Mouse (Mus musculus) bone marrow, adult 2 months (tissue): ENCODE measurements at regions not wholly inside any gene's neighbourhood (a gene's known extent, or its start where the extent isn't known, plus 50 kb on each side); places are given as distances from the start of the nearest gene placed in this dataset.

ENCODE experiments used
- H3K27ac ChIP-seq: fragments of 200-500 bp; 2 replicates; pipeline ENCODE4 v1.5.1; 2012; ENCODE audit warnings: low read depth, mild to moderate bottlenecking, control low read depth, inconsistent platforms, low read length; ENCODE audit not compliant: control insufficient read depth, poor library complexity, insufficient read depth
- H3K4me1 ChIP-seq: fragments of 200-500 bp; 2 replicates; pipeline ENCODE4 v1.6.1; 2011; ENCODE audit warnings: low read length; ENCODE audit not compliant: control insufficient read depth, insufficient read depth
- H3K4me3 ChIP-seq: fragments of 200-500 bp; replicated peaks from 2 replicates; pipeline ENCODE3; 2011; ENCODE audit warnings: mild to moderate bottlenecking, low read depth, low read length, control low read depth; ENCODE audit not compliant: control insufficient read depth
- CTCF ChIP-seq: fragments of 200-500 bp; IDR thresholded peaks from 2 replicates; pipeline ENCODE4 v1.5.1; 2011; ENCODE audit warnings: low read length, control low read depth; ENCODE audit not compliant: control insufficient read depth, insufficient read depth
- POLR2A ChIP-seq: fragments of 200-500 bp; IDR thresholded peaks from 2 replicates; pipeline ENCODE4 v1.6.1; 2011; ENCODE audit warnings: low read depth, mild to moderate bottlenecking, control low read depth, low read length, borderline replicate concordance; ENCODE audit not compliant: control insufficient read depth
- WGBS: fragments of 180-500 bp; shearing (Covaris S2); methylation state at CpG from one replicate; pipeline ENCODE4 v1.1.7; 2018; 5-methylcytosine and 5-hydroxymethylcytosine counted together

DNA sequence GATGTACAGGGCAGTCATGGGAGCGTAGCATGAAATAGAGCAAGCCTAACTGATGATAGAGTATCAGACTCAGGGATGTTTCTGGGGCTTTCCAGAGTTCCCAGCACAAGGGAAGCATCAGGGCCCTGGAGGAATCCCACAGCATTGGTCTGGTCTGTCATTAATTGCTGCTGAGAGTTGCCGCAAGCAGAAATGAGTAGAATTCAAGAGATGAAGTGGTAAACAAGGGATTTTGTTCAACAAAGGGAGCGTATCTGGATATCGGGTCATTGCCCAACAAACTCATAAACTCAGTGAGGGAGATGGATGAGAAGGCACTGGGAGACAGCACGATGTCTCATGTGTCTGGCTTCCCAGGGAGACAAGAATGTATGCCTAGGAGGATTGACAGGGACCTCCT, 165.6 kb upstream of the Serp2 start:
- 90% methylated on average over 5 of the region's 5 CpGs for WGBS
- Histone ChIP-seq H3K4me3 (no peak overlapping the region), H3K4me1 (no peaks in the 10 kb centered on the region), H3K27ac (no peak overlapping the region)
- TF ChIP-seq POLR2A (no peak), CTCF (no peak)

- TF ChIP-seq CTCF (no peak), POLR2A (no peak)
- no peak overlapping the region for H3K27ac ChIP-seq
- WGBS: 50% methylated on average over 9 of the region's 9 CpGs
- H3K4me3 ChIP-seq: no peak overlapping the region
- H3K4me1 ChIP-seq: no peaks in the 10 kb centered on the region
Measured at GRCm38 (mm10) chr14:76721751-76722150, 165.1 kb upstream of the Serp2 start.

GRCm38 (mm10) chr14:76717081-76717480, 160.4 kb upstream of the Serp2 start:
- H3K4me1 ChIP-seq: no peaks in the 10 kb centered on the region; the same call in 1 of the 2 replicates
- 89% methylated on average over 3 of the region's 3 CpGs for WGBS
- TF ChIP-seq POLR2A: no peak
- TF ChIP-seq CTCF: no peak
- H3K27ac ChIP-seq: no peak overlapping the region
- no peak overlapping the region for H3K4me3 ChIP-seq

- Histone ChIP-seq H3K27ac (no peak overlapping the region), H3K4me1 (no peaks in the 10 kb centered on the region; the same call in 1 of the 2 replicates)
Measured at GRCm38 (mm10) chr14:76714727-76715126, 158.0 kb upstream of the Serp2 start.

GRCm38 (mm10) chr14:76713946-76714345, 157.3 kb upstream of the Serp2 start:
- TF ChIP-seq CTCF: no peak
- no peak for TF ChIP-seq POLR2A
- Histone ChIP-seq H3K27ac (no peak overlapping the region), H3K4me1 (no peaks in the 10 kb centered on the region; the same call in 1 of the 2 replicates), H3K4me3 (no peak overlapping the region)
- 13% methylated on average over 7 of the region's 7 CpGs for WGBS

More at GRCm38 (mm10) chr14:76714727-76715126, 158.0 kb upstream of the Serp2 start:
- WGBS: 43% methylated on average over 4 of the region's 4 CpGs
- no peak overlapping the region for H3K4me3 ChIP-seq
- TF ChIP-seq CTCF (no peak), POLR2A (no peak)

- TF ChIP-seq POLR2A: no peak
- no peak for TF ChIP-seq CTCF
- WGBS: 89% methylated on average over 11 of the region's 11 CpGs
- Histone ChIP-seq H3K4me1 (no peaks in the 10 kb centered on the region), H3K27ac (no peak overlapping the region), H3K4me3 (no peak overlapping the region)
Measured at GRCm38 (mm10) chr14:76708728-76709127, 152.0 kb upstream of the Serp2 start.

DNA sequence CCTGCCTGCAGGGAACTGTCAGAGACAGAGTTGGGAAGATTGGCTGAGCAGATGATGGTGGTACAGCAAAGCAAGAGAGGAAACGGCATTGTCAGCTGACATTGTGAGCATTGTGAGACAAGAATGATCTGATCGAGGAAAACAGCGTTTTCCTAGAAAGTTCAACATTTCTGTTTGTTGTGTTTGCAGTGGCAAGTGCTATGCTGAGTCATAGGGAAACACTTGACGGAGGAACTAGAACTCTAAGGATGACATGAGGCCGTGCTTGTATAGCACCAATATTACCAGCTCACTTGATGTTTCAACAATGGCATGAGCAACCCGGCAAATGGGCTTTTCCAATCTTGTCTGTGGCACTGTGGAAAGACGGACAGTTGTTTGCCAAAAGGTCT, 146.7 kb upstream of the Serp2 start:
- no peak overlapping the region for H3K4me3 ChIP-seq
- TF ChIP-seq CTCF (no peak), POLR2A (no peak)
- H3K27ac ChIP-seq: no peak overlapping the region
- peaks cover 6% of the 10 kb centered on the region; the same call in 1 of the 2 replicates for H3K4me1 ChIP-seq
- WGBS: 49% methylated on average over 7 of the region's 7 CpGs

DNA sequence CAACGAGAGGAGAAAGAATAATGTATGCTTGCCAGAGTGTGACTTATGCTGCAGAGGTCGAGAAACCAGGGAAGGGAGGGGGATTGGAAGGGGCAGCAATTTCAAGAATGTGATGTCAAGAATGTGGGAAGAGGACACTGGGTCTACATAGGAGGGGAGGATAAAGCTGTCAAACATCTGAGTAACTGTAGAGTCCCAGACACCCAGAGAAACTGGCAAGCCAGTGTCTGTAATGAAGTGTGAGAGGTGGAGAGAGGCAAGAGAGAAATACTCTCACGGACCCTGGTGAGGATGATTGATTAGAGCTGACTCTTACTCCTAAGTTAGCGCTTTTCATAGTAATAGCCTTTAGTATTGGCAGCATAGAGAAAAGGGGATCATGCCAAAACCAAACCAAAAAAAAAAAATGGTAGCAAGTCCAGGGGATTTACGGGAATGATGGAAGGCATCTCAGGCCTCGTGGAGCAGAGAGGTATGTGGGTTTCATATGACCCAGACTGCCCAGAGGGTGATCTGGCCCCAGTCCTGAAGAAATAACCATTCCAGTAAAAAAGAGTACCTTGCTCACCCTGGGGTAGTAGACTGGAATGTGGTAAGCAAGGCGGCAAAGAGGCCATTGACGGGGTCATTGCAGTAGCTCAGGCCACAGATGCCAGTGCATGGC, 146.2 kb upstream of the Serp2 start:
- Histone ChIP-seq H3K27ac (peak overlapping the region; percentile 48), H3K4me3 (no peak overlapping the region), H3K4me1 (peaks cover 7% of the 10 kb centered on the region; the same call in 1 of the 2 replicates)
- TF ChIP-seq CTCF (no peak), POLR2A (no peak)
- 64% methylated on average over 8 of the region's 8 CpGs for WGBS

- TF ChIP-seq POLR2A (no peak), CTCF (no peak)
- peaks cover 7% of the 10 kb centered on the region; the same call in 1 of the 2 replicates for H3K4me1 ChIP-seq
- H3K4me3 ChIP-seq: no peak overlapping the region
- WGBS: 7% methylated on average over 14 of the region's 14 CpGs
- peak overlapping the region; percentile 48 for H3K27ac ChIP-seq
Measured at GRCm38 (mm10) chr14:76701911-76702708, 145.4 kb upstream of the Serp2 start.
